Mouse (Mus musculus): ENCODE data around the gene Gbx1. TPM values are rescaled to one million over a fixed set of nuclear protein-coding genes. Genes with fewer than 3 reads are reported as not detected.

Gene Gbx1
- total and polyA plus RNA-seq, 3 experiments, result 0.08 to 0.49 TPM; not detected in 1

GRCm38 (mm10) chr5:24527780-24528179 lies 778 bp upstream of the Gbx1 start:
- H3K4me3 ChIP-seq (ENCODE audit: control insufficient read depth in 1 of 2, insufficient read depth in 1 of 2, low read depth in 2 of 2, low read length in 2 of 2), result no peak overlapping the region
- H3K27me3 ChIP-seq (ENCODE audit: control insufficient read depth in 1 of 2, insufficient read depth in 2 of 2, low read length in 2 of 2), result peaks cover 4 to 8% of the 10 kb centered on the region in 2 experiments
- TF ChIP-seq MAX (IDR thresholded peaks at IDR 0.05; ENCODE audit: low read length), result no peak
- TF ChIP-seq NELFE (IDR thresholded peaks at IDR 0.05; ENCODE audit: low read depth, low read length), result no peak
- TF ChIP-seq ETS1 (IDR thresholded peaks at IDR 0.05; ENCODE audit: low read depth, low read length), result no peak
- no peak for TF ChIP-seq EP300 (IDR thresholded peaks at IDR 0.05; ENCODE audit: low read depth in 1 of 2, low read length in 2 of 2)
- no peak overlapping the region for H3K9ac ChIP-seq (ENCODE audit: control insufficient read depth, low read depth, low read length, poor library complexity, severe bottlenecking)
- peaks cover 0 to 15% of the 10 kb centered on the region in 2 experiments; a peak in 2 of 4 replicates for H3K36me3 ChIP-seq (ENCODE audit: control insufficient read depth in 1 of 2, insufficient read depth in 2 of 2, low read length in 2 of 2)
- H3K4me1 ChIP-seq (ENCODE audit: control insufficient read depth in 1 of 2, insufficient read depth in 2 of 2, low read length in 2 of 2), result peaks cover 3 to 16% of the 10 kb centered on the region in 2 experiments; a peak in 3 of 4 replicates
- no peak for DNase-seq (ENCODE audit: low read depth, low spot score)
- no peak overlapping the region for H3K27ac ChIP-seq (ENCODE audit: control insufficient read depth, low read depth, low read length)
- no peaks in the 10 kb centered on the region for H3K9me3 ChIP-seq (replicated peaks; ENCODE audit: insufficient read depth, low read length)
- no peaks in the 10 kb centered on the region for H3K79me2 ChIP-seq (ENCODE audit: control insufficient read depth, insufficient read depth, low read length, poor library complexity)

DNA sequence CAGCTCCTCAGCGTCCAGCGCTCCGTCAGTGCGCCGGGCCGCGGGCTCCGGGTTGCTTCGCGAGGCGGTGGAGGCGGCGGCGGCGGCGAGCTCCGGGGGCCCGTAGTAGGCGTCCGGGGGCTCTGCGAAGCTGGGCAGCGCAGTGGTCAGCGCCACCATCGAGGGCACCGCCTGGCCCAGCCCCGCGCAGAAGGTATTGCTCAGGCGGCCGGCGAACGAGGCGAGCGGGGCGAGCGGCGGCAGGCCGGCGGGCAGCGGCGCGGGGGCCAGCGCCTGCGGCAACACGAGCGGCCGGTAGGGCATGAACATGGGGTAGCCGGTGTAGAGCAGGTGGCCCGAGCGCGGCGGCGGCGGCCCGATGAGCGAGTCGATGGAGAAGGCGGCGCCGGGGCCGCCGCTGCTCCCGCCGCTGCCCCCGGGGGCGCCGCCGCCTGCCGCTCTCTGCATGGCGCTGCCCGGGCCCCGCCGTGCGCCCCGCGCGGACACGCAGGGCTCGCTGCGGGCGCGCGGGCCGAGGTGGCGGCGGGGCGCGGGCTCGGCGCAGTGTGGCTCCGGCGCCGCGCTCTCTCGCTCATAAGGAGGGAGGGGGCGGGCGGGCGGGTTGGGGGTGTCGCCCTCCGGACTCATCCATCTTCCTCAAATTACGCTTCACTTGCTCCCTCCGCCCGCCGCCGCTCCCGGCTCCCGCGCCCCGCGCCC lies 663 bp downstream of the Gbx1 start:
- peaks cover 3 to 16% of the 10 kb centered on the region in 2 experiments; a peak in 3 of 4 replicates for H3K4me1 ChIP-seq (ENCODE audit: control insufficient read depth in 1 of 2, insufficient read depth in 2 of 2, low read length in 2 of 2)
- H3K36me3 ChIP-seq (ENCODE audit: control insufficient read depth in 1 of 2, insufficient read depth in 2 of 2, low read length in 2 of 2), result peaks cover 0 to 15% of the 10 kb centered on the region in 2 experiments; a peak in 2 of 4 replicates
- no peak overlapping the region for H3K9ac ChIP-seq (ENCODE audit: control insufficient read depth, low read depth, low read length, poor library complexity, severe bottlenecking)
- no peak overlapping the region for H3K4me3 ChIP-seq (ENCODE audit: control insufficient read depth in 1 of 2, insufficient read depth in 1 of 2, low read depth in 2 of 2, low read length in 2 of 2)
- H3K79me2 ChIP-seq (ENCODE audit: control insufficient read depth, insufficient read depth, low read length, poor library complexity), result no peaks in the 10 kb centered on the region
- no peak for DNase-seq (ENCODE audit: low read depth, low spot score)
- no peaks in the 10 kb centered on the region for H3K9me3 ChIP-seq (replicated peaks; ENCODE audit: insufficient read depth, low read length)
- H3K27ac ChIP-seq (ENCODE audit: control insufficient read depth, low read depth, low read length), result no peak overlapping the region
- peaks cover 8 to 18% of the 10 kb centered on the region in 2 experiments for H3K27me3 ChIP-seq (ENCODE audit: control insufficient read depth in 1 of 2, insufficient read depth in 2 of 2, low read length in 2 of 2)
- no peak for TF ChIP-seq CHD2 (IDR thresholded peaks at IDR 0.05; ENCODE audit: low read length)

GRCm38 (mm10) chr5:24525360-24526189 lies 1.4 kb downstream of the Gbx1 start:
- Histone ChIP-seq H3K9ac (ENCODE audit: control insufficient read depth, low read depth, low read length, poor library complexity, severe bottlenecking) (no peak overlapping the region), H3K27me3 (ENCODE audit: control insufficient read depth in 1 of 2, insufficient read depth in 2 of 2, low read length in 2 of 2) (peaks cover 8 to 18% of the 10 kb centered on the region in 2 experiments), H3K27ac (ENCODE audit: control insufficient read depth, low read depth, low read length) (no peak overlapping the region), H3K9me3 (replicated peaks; ENCODE audit: insufficient read depth, low read length) (no peaks in the 10 kb centered on the region), H3K36me3 (ENCODE audit: control insufficient read depth in 1 of 2, insufficient read depth in 2 of 2, low read length in 2 of 2) (peaks cover 0 to 15% of the 10 kb centered on the region in 2 experiments; a peak in 2 of 4 replicates), H3K79me2 (ENCODE audit: control insufficient read depth, insufficient read depth, low read length, poor library complexity) (no peaks in the 10 kb centered on the region), H3K4me3 (ENCODE audit: control insufficient read depth in 1 of 2, insufficient read depth in 1 of 2, low read depth in 2 of 2, low read length in 2 of 2) (no peak overlapping the region), H3K4me1 (ENCODE audit: control insufficient read depth in 1 of 2, insufficient read depth in 2 of 2, low read length in 2 of 2) (peaks cover 3 to 16% of the 10 kb centered on the region in 2 experiments; a peak in 3 of 4 replicates)
- DNase-seq (ENCODE audit: low read depth, low spot score), result no peak
- TF ChIP-seq MAZ (IDR thresholded peaks at IDR 0.05; ENCODE audit: low read depth, low read length) (no peak), MYC (IDR thresholded peaks at IDR 0.05; ENCODE audit: low read depth, low read length) (no peak), USF1 (IDR thresholded peaks at IDR 0.05; ENCODE audit: low read depth, low read length) (no peak), MXI1 (IDR thresholded peaks at IDR 0.05; ENCODE audit: low read depth, low read length) (no peak)

Data from MEL (cell line).